Mouse (Mus musculus) MEL (cell line): ENCODE data around the gene Eif2ak1. TPM values are rescaled to one million over a fixed set of nuclear protein-coding genes. Genes with fewer than 3 reads are reported as not detected.
"Not testable (repeated sequence)": the region's sequence is repeated elsewhere in the genome, so short reads cannot be mapped to it uniquely, and the experiment has no call there.

Source experiments
- DNase-seq: peaks from one replicate; pipeline ENCODE4 v3.0.0; 2011; ENCODE audit warnings: low read depth, low spot score
- H3K27ac ChIP-seq: 2 replicates; pipeline ENCODE4 v1.5.1; 2012; ENCODE audit warnings: low read depth, mild to moderate bottlenecking, control low read depth, low read length, moderate library complexity; ENCODE audit not compliant: control insufficient read depth
- H3K27me3 ChIP-seq, 2 experiments: fragments of 150-350 bp in 1 of 2; sonication (generic) in 1 of 2; 2 replicates each; pipeline ENCODE4 v1.6.1; 2012; ENCODE audit warnings: low read length in 2 of 2, mild to moderate bottlenecking in 2 of 2, improper control_type of control experiment in 1 of 2, moderate library complexity in 1 of 2; ENCODE audit not compliant: insufficient read depth in 2 of 2, control insufficient read depth in 1 of 2
- H3K36me3 ChIP-seq, 2 experiments: 2 replicates each; pipeline ENCODE4 v1.6.1; 2012 to 2014; ENCODE audit warnings: low read length in 2 of 2, improper control_type of control experiment in 1 of 2, inconsistent platforms in 1 of 2, mild to moderate bottlenecking in 1 of 2; ENCODE audit not compliant: insufficient read depth in 2 of 2, control insufficient read depth in 1 of 2
- H3K4me1 ChIP-seq, 2 experiments: fragments of 150-350 bp in 1 of 2; sonication (generic) in 1 of 2; 2 replicates each; pipeline ENCODE4 v1.6.1; 2012; ENCODE audit warnings: low read length in 2 of 2, improper control_type of control experiment in 1 of 2, mild to moderate bottlenecking in 1 of 2; ENCODE audit not compliant: insufficient read depth in 2 of 2, control insufficient read depth in 1 of 2
- H3K4me3 ChIP-seq, 2 experiments: fragments of 150-350 bp in 1 of 2; sonication (generic) in 1 of 2; 2 replicates each; pipeline ENCODE4 v1.5.1; 2012; ENCODE audit warnings: low read depth in 2 of 2, low read length in 2 of 2, mild to moderate bottlenecking in 2 of 2, moderate library complexity in 2 of 2, control low read depth in 1 of 2, improper control_type of control experiment in 1 of 2; ENCODE audit not compliant: control insufficient read depth in 1 of 2, insufficient read depth in 1 of 2
- H3K79me2 ChIP-seq: 2 replicates; pipeline ENCODE4 v1.6.1; 2012; ENCODE audit warnings: mild to moderate bottlenecking, low read length, moderate library complexity; ENCODE audit not compliant: control insufficient read depth, poor library complexity, insufficient read depth
- H3K9ac ChIP-seq: 2 replicates; pipeline ENCODE4 v1.6.1; 2012; ENCODE audit warnings: low read depth, mild to moderate bottlenecking, control low read depth, low read length, moderate library complexity; ENCODE audit not compliant: control insufficient read depth, poor library complexity, severe bottlenecking
- H3K9me3 ChIP-seq: fragments of 150-350 bp; sonication (generic); replicated peaks from 2 replicates; pipeline ENCODE4 v1.6.1; 2012; ENCODE audit warnings: mild to moderate bottlenecking, low read length, improper control_type of control experiment, moderate library complexity; ENCODE audit not compliant: insufficient read depth
- CTCF ChIP-seq, 3 experiments: IDR thresholded peaks in 2 of 3; conservative IDR thresholded peaks in 1 of 3; 2 replicates each; pipeline ENCODE4 v1.5.1; 2011 to 2012; ENCODE audit warnings: low read length in 3 of 3, low read depth in 2 of 3, mild to moderate bottlenecking in 2 of 3, improper control_type of control experiment in 1 of 3, inconsistent platforms in 1 of 3, mixed read lengths in 1 of 3, moderate library complexity in 1 of 3; ENCODE audit not compliant: control insufficient read depth in 1 of 3, insufficient read depth in 1 of 3, poor library complexity in 1 of 3, severe bottlenecking in 1 of 3
- EP300 ChIP-seq, 2 experiments: IDR thresholded peaks; 2 replicates each; pipeline ENCODE4 v1.6.1; 2011; ENCODE audit warnings: improper control_type of control experiment in 2 of 2, low read length in 2 of 2, low read depth in 1 of 2, mild to moderate bottlenecking in 1 of 2
- ETS1 ChIP-seq: IDR thresholded peaks from 2 replicates; pipeline ENCODE4 v1.6.1; 2012; ENCODE audit warnings: low read depth, mild to moderate bottlenecking, inconsistent platforms, low read length, improper control_type of control experiment, moderate library complexity
- JUND ChIP-seq: IDR thresholded peaks from 2 replicates; pipeline ENCODE4 v1.6.1; 2011; ENCODE audit warnings: low read depth, mild to moderate bottlenecking, improper control_type of control experiment, low read length
- KAT2A ChIP-seq: conservative IDR thresholded peaks from 2 replicates; pipeline ENCODE4 v1.6.1; 2012; ENCODE audit warnings: low read depth, low read length, improper control_type of control experiment, inconsistent platforms
- MAZ ChIP-seq: IDR thresholded peaks from 2 replicates; pipeline ENCODE4 v1.6.1; 2012; ENCODE audit warnings: low read depth, mild to moderate bottlenecking, inconsistent platforms, low read length, improper control_type of control experiment
- NRF1 ChIP-seq: IDR thresholded peaks from 2 replicates; pipeline ENCODE4 v1.6.1; 2014; ENCODE audit warnings: low read depth, mild to moderate bottlenecking, inconsistent platforms, low read length, improper control_type of control experiment, moderate library complexity; ENCODE audit not compliant: poor library complexity, insufficient read depth, severe bottlenecking
- POLR2AphosphoS2 ChIP-seq: IDR thresholded peaks from 2 replicates; pipeline ENCODE4 v1.6.1; 2011; ENCODE audit warnings: low read length, improper control_type of control experiment
- POLR2AphosphoS5 ChIP-seq: IDR thresholded peaks from 2 replicates; pipeline ENCODE4 v1.6.1; 2012; ENCODE audit warnings: low read depth, borderline replicate concordance, mild to moderate bottlenecking, inconsistent platforms, low read length, moderate library complexity, mixed read lengths
- RAD21 ChIP-seq: IDR thresholded peaks from 2 replicates; pipeline ENCODE4 v1.6.1; 2011; ENCODE audit warnings: mild to moderate bottlenecking, low read depth, low read length, improper control_type of control experiment
- SMC3 ChIP-seq: IDR thresholded peaks from 2 replicates; pipeline ENCODE4 v1.6.1; 2011; ENCODE audit warnings: low read depth, low read length, improper control_type of control experiment
- UBTF ChIP-seq: IDR thresholded peaks from 2 replicates; pipeline ENCODE4 v1.6.1; 2012; ENCODE audit warnings: low read depth, mild to moderate bottlenecking, inconsistent platforms, low read length, improper control_type of control experiment, moderate library complexity, borderline replicate concordance; ENCODE audit not compliant: insufficient read depth
- USF1 ChIP-seq: IDR thresholded peaks from 2 replicates; pipeline ENCODE4 v1.6.1; 2014; ENCODE audit warnings: low read depth, mild to moderate bottlenecking, inconsistent platforms, low read length, improper control_type of control experiment, moderate library complexity
- ZC3H11A ChIP-seq: IDR thresholded peaks from 2 replicates; pipeline ENCODE4 v1.6.1; 2012; ENCODE audit warnings: low read depth, mild to moderate bottlenecking, inconsistent platforms, low read length, improper control_type of control experiment
- ZKSCAN1 ChIP-seq: IDR thresholded peaks from 2 replicates; pipeline ENCODE4 v1.6.1; 2012; ENCODE audit warnings: low read depth, mild to moderate bottlenecking, inconsistent platforms, low read length, improper control_type of control experiment, moderate library complexity
- ZMIZ1 ChIP-seq: IDR thresholded peaks from 2 replicates; pipeline ENCODE4 v1.6.1; 2012; ENCODE audit warnings: low read depth, mild to moderate bottlenecking, inconsistent platforms, low read length, improper control_type of control experiment, moderate library complexity
- polyA plus RNA-seq, 2 experiments: library from polyadenylated mRNA; stranded (reverse) in 1 of 2; unstranded in 1 of 2; fragments of >175 nt in 1 of 2; fragments of >200 nt in 1 of 2; gene quantifications; 2 replicates each; pipeline versions ENCODE4 v1.2.1 to v1.2.4; 2012; ENCODE audit warnings: low replicate concordance in 2 of 2, low read depth in 1 of 2; ENCODE audit not compliant: insufficient read length in 2 of 2, insufficient read depth in 1 of 2, missing spikeins in 1 of 2
- total RNA-seq: library from RNA; depleted of rRNA; stranded (reverse); fragments of 300-350 nt; gene quantifications from 2 replicates; pipeline ENCODE4 v1.2.3, GENCODE M21; 2012

Gene Eif2ak1
- total and polyA plus RNA-seq, 3 experiments: 14.8 to 33.5 (median 26.7) TPM

- TF ChIP-seq ZMIZ1: peak; percentile 43; the same call in 1 of the 2 replicates
- no peak; the same call in 1 of the 2 replicates for TF ChIP-seq USF1
- no peak; the same call in 1 of the 2 replicates for TF ChIP-seq KAT2A
- TF ChIP-seq UBTF: no peak
Measured at GRCm38 (mm10) chr5:143817116-143817930, at the start of gene Eif2ak1 (continued).

GRCm38 (mm10) chr5:143781951-143782350 is 35.6 kb upstream of the Eif2ak1 start:
- Histone ChIP-seq H3K9me3 (no peaks in the 10 kb centered on the region), H3K79me2 (no peaks in the 10 kb centered on the region), H3K27me3 (0 out of 4 replicates have a peak, but pooled peaks cover 0 to 2% of the 10 kb centered on the region in 2 experiments), H3K36me3 (no peaks in the 10 kb centered on the region), H3K4me1 (no peaks in the 10 kb centered on the region), H3K4me3 (no peak overlapping the region), H3K9ac (no peak overlapping the region), H3K27ac (no peak overlapping the region)
- TF ChIP-seq ZKSCAN1: no peak
- TF ChIP-seq POLR2AphosphoS2: no peak
- no peak for TF ChIP-seq JUND
- no peak for TF ChIP-seq ZC3H11A
- TF ChIP-seq SMC3: no peak
- DNase-seq: no peak

GRCm38 (mm10) chr5:143785391-143785790 is 32.2 kb upstream of the Eif2ak1 start:
- no peak overlapping the region for H3K27ac ChIP-seq
- no peaks in the 10 kb centered on the region for H3K9me3 ChIP-seq
- H3K79me2 ChIP-seq: no peaks in the 10 kb centered on the region
- H3K4me3 ChIP-seq: no peak overlapping the region
- H3K36me3 ChIP-seq: no peaks in the 10 kb centered on the region
- TF ChIP-seq ETS1: no peak
- no peak for TF ChIP-seq SMC3
- TF ChIP-seq MAZ: no peak
- no peak for TF ChIP-seq EP300 (IDR thresholded peaks at IDR 0.05; ENCODE audit: low read depth in 1 of 2, low read length in 2 of 2)
- TF ChIP-seq CTCF (IDR thresholded peaks at IDR 0.05 in 2 of 3, conservative IDR thresholded peaks at IDR 0.05 in 1 of 3; ENCODE audit: control insufficient read depth in 1 of 3, insufficient read depth in 1 of 3, low read depth in 2 of 3, low read length in 3 of 3, poor library complexity in 1 of 3, severe bottlenecking in 1 of 3): no peak
- no peak for TF ChIP-seq RAD21
- TF ChIP-seq NRF1: no peak
- no peak for TF ChIP-seq POLR2AphosphoS5
- no peak for TF ChIP-seq KAT2A
- TF ChIP-seq ZKSCAN1: no peak
- no peak for DNase-seq
- H3K27me3 ChIP-seq: 0 out of 4 replicates have a peak, but pooled peaks cover 0 to 2% of the 10 kb centered on the region in 2 experiments
- no peak overlapping the region for H3K9ac ChIP-seq
- no peaks in the 10 kb centered on the region for H3K4me1 ChIP-seq

GRCm38 (mm10) chr5:143801216-143801615 is 16.4 kb upstream of the Eif2ak1 start:
- not testable (repeated sequence) for H3K4me3 ChIP-seq, H3K4me1 ChIP-seq, H3K27me3 ChIP-seq, H3K27ac ChIP-seq, H3K79me2 ChIP-seq, DNase-seq, H3K9ac ChIP-seq, H3K9me3 ChIP-seq, H3K36me3 ChIP-seq
